Mouse (Mus musculus) kidney, embryonic 14.5 days (tissue): ENCODE results near the gene Hsd17b2. TPM values are rescaled to one million over a fixed set of nuclear protein-coding genes. Genes with fewer than 3 reads are reported as not detected.

Source experiments
- polyA plus RNA-seq: library from polyadenylated mRNA; unstranded; fragments of >200 nt; fragmentation: Nextera tagmentation; extraction: Ambion mirVana; gene quantifications from 2 replicates; pipeline ENCODE4 v1.2.1, GENCODE M21; 2014

Gene Hsd17b2
- polyA plus RNA-seq, 1 experiment from 2014 or later, result 0.34 TPM

Other genes with a start within 250 kb of the Hsd17b2 start
- 2.6 and 5.0 TPM in 2 replicates for gene Plcg2, start 203.6 kb upstream of the Hsd17b2 start, polyA plus RNA-seq
- 1.5 and 2.1 TPM in 2 replicates for gene Sdr42e1, start 28.2 kb upstream of the Hsd17b2 start, polyA plus RNA-seq
- 70.6 and 90.1 TPM in 2 replicates for gene Mphosph6, start 100.0 kb downstream of the Hsd17b2 start, polyA plus RNA-seq